Mouse (Mus musculus) central nervous system, embryonic 14 days (tissue): ENCODE results near the gene Thoc2. TPM values are rescaled to one million over a fixed set of nuclear protein-coding genes. Genes with fewer than 3 reads are reported as not detected.

ENCODE experiments used
- polyA plus RNA-seq: library from polyadenylated mRNA; depleted of rRNA; stranded (reverse); fragments of >200 nt; gene quantifications from 2 replicates; pipeline ENCODE4 v1.2.3, GENCODE M21; 2012; rRNA removed

The Thoc2 gene
- polyA plus RNA-seq: 47.6 and 53.2 TPM in 2 replicates

GRCm38 (mm10) chrX:41920574-41920973 lies at the start of gene Thoc2:
Gene Thoc2, minus strand, starts transcription at chrX:41920674.

Other genes starting within 250 kb of the Thoc2 start
- 27.6 and 28.8 TPM in 2 replicates for gene Xiap, start 139.0 kb upstream of the Thoc2 start, polyA plus RNA-seq
- gene Stag2, start 228.6 kb upstream of the Thoc2 start, polyA plus RNA-seq: 27.0 and 35.4 TPM in 2 replicates